Mouse (Mus musculus) C2C12 (cell line): ENCODE measurements around the gene Phf6. TPM values are rescaled to one million over a fixed set of nuclear protein-coding genes. Genes with fewer than 3 reads are reported as not detected.

ENCODE experiments used
- H3K27me3 ChIP-seq: one replicate; pipeline ENCODE4 v1.6.1; 2011; ENCODE audit not compliant: control insufficient read depth, insufficient read depth, insufficient read length
- H3K36me3 ChIP-seq: one replicate; pipeline ENCODE4 v1.6.1; 2011; ENCODE audit not compliant: control insufficient read depth, insufficient read depth
- H3K4me3 ChIP-seq: one replicate; pipeline ENCODE4 v1.5.1; 2011; ENCODE audit warnings: mild to moderate bottlenecking, control low read depth; ENCODE audit not compliant: poor library complexity, insufficient read depth, severe bottlenecking
- H3K79me2 ChIP-seq: one replicate; pipeline ENCODE4 v1.6.1; 2011; ENCODE audit not compliant: control insufficient read depth, insufficient read depth
- H3K79me3 ChIP-seq: one replicate; pipeline ENCODE4 v1.6.1; 2011; ENCODE audit warnings: low read depth, control low read depth
- H3ac ChIP-seq: one replicate; pipeline ENCODE3; 2011; ENCODE audit warnings: low read depth; ENCODE audit not compliant: control insufficient read depth, insufficient read length
- CEBPB ChIP-seq: IDR thresholded peaks from one replicate; pipeline ENCODE4 v1.6.1; 2011; ENCODE audit warnings: low read depth, mild to moderate bottlenecking, control low read depth, moderate library complexity
- CTCF ChIP-seq: IDR thresholded peaks from one replicate; pipeline ENCODE4 v1.5.1; 2011; ENCODE audit not compliant: control insufficient read depth, insufficient read depth, insufficient read length
- FOSL1 ChIP-seq: IDR thresholded peaks from one replicate; pipeline ENCODE4 v1.8.0; 2011; ENCODE audit warnings: mild to moderate bottlenecking, low read length; ENCODE audit not compliant: poor library complexity, insufficient read depth, severe bottlenecking
- MAX ChIP-seq: IDR thresholded peaks from one replicate; pipeline ENCODE4 v1.6.1; 2011; ENCODE audit warnings: mild to moderate bottlenecking, control low read depth
- MYOD1 ChIP-seq: IDR thresholded peaks from one replicate; pipeline ENCODE4 v1.6.1; 2011; ENCODE audit warnings: low read depth; ENCODE audit not compliant: control insufficient read depth, insufficient read length
- MYOG ChIP-seq: IDR thresholded peaks from one replicate; pipeline ENCODE4 v1.6.1; 2011; ENCODE audit not compliant: control insufficient read depth, insufficient read length; ENCODE audit errors: extremely low read depth
- USF1 ChIP-seq: IDR thresholded peaks from one replicate; pipeline ENCODE4 v1.6.1; 2011; ENCODE audit warnings: low read depth, mild to moderate bottlenecking, control low read depth, moderate library complexity
- polyA plus RNA-seq: library from polyadenylated mRNA; unstranded; fragments of >200 nt; fragmentation: generic; extraction: Trizol; gene quantifications from one replicate; pipeline ENCODE4 v1.2.1, GENCODE M21; 2012; ENCODE audit warnings: missing spikeins

Gene Phf6
- polyA plus RNA-seq, 1 experiment = 8.7 TPM

- Histone ChIP-seq H3K4me3 (peak overlapping the region; percentile 51), H3K79me3 (peaks cover 30% of the 10 kb centered on the region), H3ac (no peak overlapping the region), H3K79me2 (peaks cover 60% of the 10 kb centered on the region), H3K36me3 (no peaks in the 10 kb centered on the region), H3K27me3 (no peaks in the 10 kb centered on the region)
- TF ChIP-seq MYOG (no peak), MAX (no peak)
These were observed 1.8 kb downstream of the Phf6 start for GRCm38 (mm10) chrX:52913856-52914255.

- TF ChIP-seq MAX (no peak), USF1 (no peak), MYOD1 (no peak), MYOG (no peak)
- no peak overlapping the region for H3K4me3 ChIP-seq
- peaks cover 67% of the 10 kb centered on the region for H3K79me2 ChIP-seq
- peaks cover 2% of the 10 kb centered on the region for H3K36me3 ChIP-seq
- H3ac ChIP-seq = no peak overlapping the region
- no peaks in the 10 kb centered on the region for H3K27me3 ChIP-seq
- H3K79me3 ChIP-seq = peaks cover 30% of the 10 kb centered on the region
These were observed 2.6 kb downstream of the Phf6 start for GRCm38 (mm10) chrX:52914705-52915104.

- Histone ChIP-seq H3K36me3 (peaks cover 6% of the 10 kb centered on the region), H3ac (no peak overlapping the region), H3K27me3 (no peaks in the 10 kb centered on the region), H3K79me3 (peaks cover 30% of the 10 kb centered on the region), H3K79me2 (peaks cover 74% of the 10 kb centered on the region), H3K4me3 (no peak overlapping the region)
- TF ChIP-seq MYOD1 (no peak), CEBPB (no peak), USF1 (no peak)
These were observed 4.5 kb downstream of the Phf6 start for GRCm38 (mm10) chrX:52916516-52916915.

- no peak overlapping the region for H3ac ChIP-seq
- peaks cover 4% of the 10 kb centered on the region for H3K79me3 ChIP-seq
- no peaks in the 10 kb centered on the region for H3K36me3 ChIP-seq
- no peaks in the 10 kb centered on the region for H3K27me3 ChIP-seq
- peaks cover 20% of the 10 kb centered on the region for H3K79me2 ChIP-seq
- no peak overlapping the region for H3K4me3 ChIP-seq
- no peak for TF ChIP-seq MAX
- TF ChIP-seq FOSL1 = no peak
- no peak for TF ChIP-seq MYOD1
- TF ChIP-seq CTCF = no peak
- no peak for TF ChIP-seq MYOG
- no peak for TF ChIP-seq CEBPB
- no peak for TF ChIP-seq USF1
These were observed 14.7 kb downstream of the Phf6 start for GRCm38 (mm10) chrX:52926726-52927125.

- no peak overlapping the region for H3ac ChIP-seq
- peaks cover 4% of the 10 kb centered on the region for H3K79me3 ChIP-seq
- H3K27me3 ChIP-seq = no peaks in the 10 kb centered on the region
- no peaks in the 10 kb centered on the region for H3K36me3 ChIP-seq
- TF ChIP-seq FOSL1 = no peak
- TF ChIP-seq USF1 = no peak
- TF ChIP-seq MAX = no peak
- no peak for TF ChIP-seq CEBPB
- no peak for TF ChIP-seq MYOD1
- TF ChIP-seq CTCF = no peak
- TF ChIP-seq MYOG = no peak
- H3K4me3 ChIP-seq = no peak overlapping the region
- H3K79me2 ChIP-seq = peaks cover 18% of the 10 kb centered on the region
These were observed 16.8 kb downstream of the Phf6 start for GRCm38 (mm10) chrX:52928883-52929282.

- TF ChIP-seq MAX (no peak), CTCF (no peak), FOSL1 (no peak), USF1 (no peak), MYOD1 (no peak), MYOG (no peak), CEBPB (no peak)
- H3ac ChIP-seq = no peak overlapping the region
These were observed 17.7 kb downstream of the Phf6 start for GRCm38 (mm10) chrX:52929779-52930178.

More at GRCm38 (mm10) chrX:52929779-52930178, 17.7 kb downstream of the Phf6 start:
- peaks cover 4% of the 10 kb centered on the region for H3K79me3 ChIP-seq
- H3K27me3 ChIP-seq = no peaks in the 10 kb centered on the region
- H3K79me2 ChIP-seq = peaks cover 18% of the 10 kb centered on the region
- no peaks in the 10 kb centered on the region for H3K36me3 ChIP-seq
- H3K4me3 ChIP-seq = no peak overlapping the region
